Mouse (Mus musculus) cerebellum, adult 2 months (tissue): ENCODE data around the gene Blnk.

Experiments
- CTCF ChIP-seq: fragments of 200-500 bp; IDR thresholded peaks from 2 replicates; pipeline ENCODE4 v1.5.1; 2011; ENCODE audit warnings: low read depth, mild to moderate bottlenecking, control low read depth, low read length, moderate library complexity, borderline replicate concordance; ENCODE audit not compliant: insufficient read depth
- POLR2A ChIP-seq: fragments of 200-500 bp; IDR thresholded peaks from 2 replicates; pipeline ENCODE4 v1.6.1; 2011; ENCODE audit warnings: low read length, control low read depth, borderline replicate concordance; ENCODE audit not compliant: insufficient read depth

GRCm38 (mm10) chr19:40931581-40932369 lies 62.6 kb downstream of the Blnk start:
- TF ChIP-seq CTCF (no peak), POLR2A (no peak)
